Mouse (Mus musculus) heart, postnatal 0 days (tissue): ENCODE measurements at regions not wholly inside any gene's neighbourhood (a gene's known extent, or its start where the extent isn't known, plus 50 kb on each side); places are given as distances from the start of the nearest gene placed in this dataset.

Source experiments
- CTCF ChIP-seq: IDR thresholded peaks from 2 replicates; pipeline ENCODE4 v1.5.1; 2016; ENCODE audit warnings: antibody characterized with exemption, control low read depth, low read depth
- EP300 ChIP-seq: IDR thresholded peaks from 2 replicates; pipeline ENCODE4 v1.6.1; 2016; ENCODE audit warnings: antibody characterized with exemption, low read depth

DNA sequence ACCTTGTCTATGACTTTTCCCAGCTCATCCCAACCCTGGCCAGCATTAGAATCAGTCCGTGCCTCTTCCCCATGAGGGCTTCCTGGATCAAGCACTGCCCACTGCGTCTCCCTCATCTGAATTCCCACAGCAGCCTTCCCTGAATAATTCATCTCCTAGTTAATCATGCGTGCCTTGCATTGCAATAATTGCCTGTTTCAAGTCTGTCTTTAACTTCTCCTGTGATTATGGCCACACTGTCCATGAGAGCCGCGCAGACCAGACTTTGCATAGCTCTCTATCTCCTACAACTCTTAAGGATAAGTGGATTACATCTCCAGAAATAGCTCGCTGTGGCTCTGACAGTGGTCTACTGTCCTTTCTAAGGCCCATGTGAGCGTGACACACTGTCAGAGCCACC, 110.7 kb downstream of the Irs2 start:
- TF ChIP-seq EP300 (no peak), CTCF (no peak)
